Mouse (Mus musculus) heart, adult 18-20 months (tissue): ENCODE data around the gene Adamts3. TPM values are rescaled to one million over a fixed set of nuclear protein-coding genes. Genes with fewer than 3 reads are reported as not detected.

Source experiments
- DNase-seq, 2 experiments: peaks; one replicate each; pipeline ENCODE4 v3.0.0; 2021 to 2022; ENCODE audit warnings: mixed read lengths in 1 of 2
- long read RNA-seq, 2 experiments: library from polyadenylated mRNA; stranded (forward); transcript quantifications; one replicate each; pipeline ENCODE4 v2.0.0; 2021
- total RNA-seq, 2 experiments: library from RNA; stranded (reverse); gene quantifications; 2 replicates each; pipeline ENCODE4 v1.2.3; 2021

Gene Adamts3
- 1 to 10 TPM; 3.5 to 4.4 TPM for total RNA-seq
- long read RNA-seq, experiment 1, partial matches to known transcripts = 0 of 1 reads
- long read RNA-seq, experiment 1, other reads (novel, unspliced or antisense) = 1 of 1 reads
- long read RNA-seq, experiment 2 = 0 reads

DNA sequence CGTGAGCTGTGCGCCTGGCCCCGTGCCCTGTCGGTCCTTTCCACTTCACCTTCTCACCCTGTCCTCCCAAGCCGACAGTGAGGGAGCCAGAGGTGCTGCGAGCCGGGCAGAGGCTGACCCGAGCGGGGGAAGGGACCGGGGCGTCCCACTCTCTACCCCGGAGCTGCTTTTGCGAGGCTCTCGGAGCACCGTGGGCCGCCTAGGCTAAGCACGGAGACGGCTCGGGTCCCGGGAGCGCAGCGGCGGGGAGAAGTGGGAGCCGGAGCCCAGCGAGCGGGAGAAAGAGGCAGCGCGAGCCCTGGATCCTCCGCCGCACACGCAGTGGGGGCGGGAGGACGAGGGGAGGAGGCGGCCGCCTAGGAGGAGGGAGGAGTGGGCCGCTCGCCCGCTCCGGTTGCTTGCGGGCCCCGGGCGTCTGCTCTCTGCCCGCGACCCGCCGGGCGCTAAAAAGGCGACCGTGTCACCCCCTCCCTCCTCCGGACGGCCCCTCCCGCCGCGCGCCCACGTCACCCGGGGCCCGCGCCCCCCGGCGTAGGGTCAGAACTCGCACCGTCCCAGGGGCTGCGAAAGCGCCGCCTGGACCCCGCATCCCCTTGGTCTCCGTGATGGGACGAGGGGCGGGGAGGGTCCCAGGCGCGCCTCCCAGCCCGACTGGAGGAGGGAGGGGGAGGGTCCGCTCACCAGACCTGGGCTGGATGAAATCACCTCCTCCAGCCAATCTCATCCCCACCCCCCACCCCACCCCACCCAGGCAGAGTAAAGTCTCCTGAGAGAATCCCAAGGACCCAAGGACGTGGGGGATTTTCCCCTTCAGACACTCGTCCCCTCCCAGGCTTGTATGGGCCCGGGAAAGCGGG is at the start of gene Adamts3:
Adamts3 (minus strand) TSS at position 284 of the 857 bp plus-strand sequence.
- DNase-seq = peak; percentile 56 to 72

DNA sequence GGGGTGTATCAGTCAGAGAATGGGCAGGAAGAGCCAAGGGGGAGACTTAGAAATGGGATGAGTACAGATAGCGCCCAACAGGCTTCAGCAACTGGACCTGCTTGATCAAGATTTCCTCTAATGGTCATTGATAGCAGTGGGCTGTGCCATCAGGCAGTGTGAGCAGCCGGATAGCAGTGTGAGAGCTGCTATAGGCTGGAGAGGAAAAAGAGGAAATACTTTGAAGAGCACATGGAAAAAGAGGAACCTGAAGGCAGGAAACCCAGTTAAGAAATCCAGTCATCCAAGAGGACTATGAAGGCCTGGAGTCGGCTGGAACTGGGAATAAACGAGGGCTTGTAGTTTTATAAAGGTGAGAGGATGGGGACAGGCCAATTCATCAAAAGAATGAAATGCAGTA is 48.4 kb upstream of the Adamts3 start:
- DNase-seq = no peak

DNA sequence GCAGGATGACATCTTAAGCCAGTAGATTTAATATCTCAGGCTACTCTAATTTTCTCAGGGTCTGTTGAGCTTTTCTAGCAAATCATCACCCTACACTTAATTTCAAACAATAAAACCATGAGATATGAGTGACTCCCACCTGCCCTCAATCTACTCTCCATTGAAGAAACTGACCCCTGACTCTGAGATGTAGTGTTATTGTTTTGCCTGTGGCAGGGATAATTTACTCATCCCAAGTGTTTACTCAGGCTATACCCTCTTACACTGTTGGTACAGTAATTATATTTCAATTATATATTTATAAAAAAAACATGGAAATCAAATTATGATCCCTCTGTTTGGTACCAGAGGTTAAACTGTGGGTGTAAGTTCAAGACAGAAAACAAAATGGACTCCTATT is 29.2 kb upstream of the Adamts3 start:
- no peak for DNase-seq

DNA sequence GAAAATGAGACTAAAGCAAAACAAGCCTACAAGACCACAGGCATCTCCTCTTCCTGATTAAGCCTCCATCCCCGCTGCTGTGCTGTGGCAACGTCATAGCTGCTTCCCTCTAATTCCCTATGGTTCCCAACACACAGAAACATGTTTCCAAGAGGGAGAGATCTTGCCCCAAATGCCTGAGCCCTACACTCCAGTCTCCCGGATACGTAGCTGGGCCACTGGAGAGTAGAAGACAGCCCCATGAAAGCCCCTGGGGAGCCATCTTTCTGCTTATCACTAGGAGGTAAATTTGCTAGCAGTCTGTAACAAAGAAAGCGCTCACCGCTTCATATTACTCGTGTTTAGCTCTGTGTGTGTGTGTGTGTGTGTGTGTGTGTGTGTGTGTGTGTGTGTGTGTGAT is 28.8 kb upstream of the Adamts3 start:
- DNase-seq = no peak

DNA sequence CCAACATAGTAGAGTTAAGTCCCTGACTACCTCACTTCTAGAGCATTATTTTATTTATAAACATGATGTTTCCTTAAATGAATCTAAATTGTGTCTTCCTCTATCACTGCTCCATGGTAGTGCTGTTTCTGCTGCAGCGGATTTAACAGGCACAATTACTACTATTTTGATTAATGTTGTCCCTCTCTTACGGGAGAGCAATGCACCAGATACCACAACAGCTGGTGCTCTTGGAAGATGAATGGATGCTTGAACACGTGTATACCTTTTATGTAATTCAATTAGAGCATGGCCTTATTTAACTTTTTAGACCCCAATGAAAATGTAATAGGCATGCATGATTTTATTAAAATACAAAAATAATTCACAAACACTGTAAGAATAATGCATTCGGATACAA is 28.4 kb upstream of the Adamts3 start:
- no peak for DNase-seq

DNA sequence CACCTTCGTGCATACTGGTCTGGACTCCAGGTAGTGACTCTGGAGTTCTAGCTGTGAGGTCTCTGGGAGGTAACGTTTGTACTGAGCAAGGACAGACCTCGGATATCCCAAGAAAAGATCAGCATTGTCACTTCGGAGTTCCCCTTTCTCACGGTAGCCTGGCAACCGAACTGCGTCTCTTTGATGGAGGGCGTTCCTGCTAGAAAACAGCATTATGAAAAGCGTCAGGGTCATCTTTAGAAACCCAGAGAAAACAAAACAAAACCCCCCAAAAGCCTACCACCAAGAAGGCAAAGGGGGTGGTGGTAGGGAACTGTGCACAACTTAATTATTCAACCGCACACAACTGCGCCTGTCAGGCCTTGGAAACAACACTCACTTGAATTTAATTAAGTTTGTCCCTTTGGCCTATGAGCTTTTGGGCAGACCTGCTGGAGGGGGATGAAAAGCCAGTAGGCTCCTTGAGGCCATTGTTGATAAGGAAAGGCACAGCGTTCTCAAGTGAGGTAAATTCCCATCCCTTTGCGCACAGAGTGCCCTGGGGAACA is 23.8 kb upstream of the Adamts3 start:
- DNase-seq = no peak

DNA sequence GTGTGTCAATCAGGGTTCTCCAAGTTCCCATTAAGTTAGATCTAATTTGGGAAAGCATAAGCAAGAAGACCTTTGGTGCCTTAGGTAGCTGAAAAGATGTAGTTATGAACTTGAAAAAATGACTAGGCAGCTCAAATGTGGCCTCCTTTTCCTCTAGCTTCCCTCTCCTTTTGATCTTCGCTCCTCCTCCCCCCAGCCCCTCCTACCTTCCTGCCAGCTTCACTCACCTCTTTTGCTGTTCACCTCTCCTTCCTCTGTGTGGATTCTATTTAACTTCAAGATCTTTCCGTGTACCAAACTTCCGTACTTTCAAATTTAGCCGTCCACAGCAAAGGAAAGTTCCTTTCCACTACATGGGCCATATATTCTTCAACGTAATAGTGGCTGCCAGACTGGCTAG is 17.9 kb upstream of the Adamts3 start:
- DNase-seq = no peak

DNA sequence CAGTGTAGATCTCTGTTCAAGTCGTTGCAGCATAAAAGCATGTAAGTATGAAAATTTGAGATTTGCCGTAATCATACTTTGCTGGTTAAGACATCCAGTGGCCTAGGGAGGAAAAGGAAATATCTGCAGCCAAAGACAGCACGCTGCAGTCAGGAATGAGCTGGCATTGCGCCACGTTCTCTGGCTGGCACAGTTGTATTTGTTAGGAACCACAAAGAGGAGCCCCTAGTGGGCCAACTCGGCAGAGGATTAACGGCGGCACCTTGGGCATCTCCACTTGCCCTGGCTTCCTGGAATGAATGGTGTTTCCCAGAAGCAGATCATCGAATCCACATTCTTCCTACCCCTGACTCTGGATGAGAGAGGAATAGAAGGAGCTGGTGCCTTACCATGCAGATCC is 14.4 kb upstream of the Adamts3 start:
- peak; percentile 58 to 78 for DNase-seq

DNA sequence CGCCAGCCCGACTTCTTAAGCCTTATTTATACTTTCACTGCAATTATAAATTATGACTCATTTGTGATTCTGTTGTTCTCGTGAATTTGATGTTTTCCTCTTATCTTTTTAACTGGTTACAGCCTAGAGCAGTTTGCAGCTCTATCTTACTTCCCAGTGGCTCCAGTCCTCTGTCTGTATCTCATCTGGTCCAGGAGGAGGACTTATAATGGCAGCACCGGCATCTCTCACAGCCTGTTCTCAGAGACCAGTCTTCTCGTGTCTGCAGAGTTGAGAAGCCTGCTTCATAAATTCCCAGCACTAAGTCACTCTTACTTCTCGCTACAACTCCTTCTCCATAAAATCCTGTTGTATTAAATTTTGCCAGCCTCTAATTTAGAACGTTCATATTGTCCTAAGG is 12.4 kb upstream of the Adamts3 start:
- DNase-seq = no peak

DNA sequence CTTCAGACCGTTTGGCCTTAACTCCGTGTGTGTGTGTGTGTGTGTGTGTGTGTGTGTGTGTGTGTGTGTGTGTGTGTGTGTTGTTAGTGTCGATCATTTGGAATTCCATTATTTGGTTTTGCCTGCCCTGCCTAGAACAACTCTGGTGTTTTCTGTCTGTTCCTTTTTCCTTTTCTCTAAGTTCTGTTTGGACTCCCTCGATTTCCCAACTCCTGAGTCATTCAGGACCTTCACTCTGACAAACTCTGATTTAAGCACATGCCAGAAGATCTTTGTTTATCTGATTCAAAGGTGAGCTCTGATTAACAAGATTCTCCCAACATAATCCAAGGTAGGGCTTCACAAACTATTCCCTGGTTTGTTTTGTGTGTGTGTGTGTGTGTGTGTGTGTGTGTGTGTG is 1.9 kb upstream of the Adamts3 start:
- no peak for DNase-seq

DNA sequence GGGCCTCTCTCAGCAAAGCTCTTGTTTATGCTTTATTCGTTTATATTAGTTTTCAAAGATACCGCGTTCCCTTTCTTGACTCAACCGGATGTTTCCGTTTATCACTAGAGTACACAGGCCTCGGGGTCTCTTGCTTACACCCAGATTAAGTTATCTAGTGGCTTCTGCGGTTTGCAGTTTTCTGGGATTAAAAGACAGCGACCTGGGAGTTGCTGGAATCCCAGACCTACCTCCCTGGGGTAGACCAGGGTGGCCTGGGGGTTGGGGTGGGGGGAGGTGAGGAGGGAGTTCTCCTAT is 722 bp upstream of the Adamts3 start:
- no peak for DNase-seq

DNA sequence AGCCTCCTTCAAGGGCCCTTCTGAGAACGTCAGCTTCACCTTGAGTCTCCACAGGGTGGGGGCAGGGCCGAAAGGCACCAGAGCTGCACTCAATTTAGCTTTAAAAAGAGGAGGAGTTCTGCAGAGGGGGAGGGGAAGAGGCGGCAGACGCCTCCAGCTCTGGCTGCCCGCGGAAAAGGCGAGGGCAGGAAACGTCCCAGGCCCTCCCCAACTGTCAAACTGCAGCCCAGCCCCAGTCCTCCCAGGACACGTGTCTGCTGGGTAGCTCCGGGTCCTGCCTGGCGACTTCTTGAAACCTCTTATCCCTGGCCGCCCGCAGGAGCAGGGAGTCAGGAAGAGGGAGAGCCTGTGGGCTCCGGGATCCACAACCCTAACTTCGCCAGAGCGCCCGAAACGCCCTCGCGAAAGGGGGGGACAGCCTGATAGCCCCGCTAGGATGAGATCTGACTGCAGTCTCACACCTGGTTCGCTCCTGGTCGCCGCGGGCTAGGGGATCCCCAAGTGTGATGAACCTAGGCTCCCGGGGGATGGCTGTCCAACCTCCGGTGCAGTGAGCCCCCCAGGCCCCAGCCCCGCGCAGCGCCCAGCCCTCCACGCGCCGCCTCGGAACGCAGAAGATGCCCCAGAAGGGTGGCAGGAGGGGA is 921 bp downstream of the Adamts3 start:
- DNase-seq = peak; percentile 80 to 84

DNA sequence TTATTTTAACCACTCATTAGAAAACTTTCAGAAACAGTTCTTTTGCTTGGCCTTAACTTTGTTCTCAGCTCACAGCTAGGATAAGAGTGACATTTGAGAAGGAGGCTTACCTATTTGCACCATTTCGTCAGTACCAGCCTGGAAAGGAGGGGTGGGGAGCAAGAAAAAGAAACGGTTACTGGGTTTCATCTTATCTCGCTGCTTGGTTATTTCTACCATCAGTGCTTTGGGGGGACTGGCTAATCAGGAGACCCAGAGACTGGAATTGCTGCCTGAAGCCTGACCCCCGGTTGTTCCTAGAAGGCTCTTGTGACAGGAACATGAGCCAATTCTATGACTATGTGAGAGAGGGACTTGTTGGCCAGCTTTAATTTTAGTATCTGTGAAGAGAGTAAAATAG is 1.7 kb downstream of the Adamts3 start:
- DNase-seq = no peak

DNA sequence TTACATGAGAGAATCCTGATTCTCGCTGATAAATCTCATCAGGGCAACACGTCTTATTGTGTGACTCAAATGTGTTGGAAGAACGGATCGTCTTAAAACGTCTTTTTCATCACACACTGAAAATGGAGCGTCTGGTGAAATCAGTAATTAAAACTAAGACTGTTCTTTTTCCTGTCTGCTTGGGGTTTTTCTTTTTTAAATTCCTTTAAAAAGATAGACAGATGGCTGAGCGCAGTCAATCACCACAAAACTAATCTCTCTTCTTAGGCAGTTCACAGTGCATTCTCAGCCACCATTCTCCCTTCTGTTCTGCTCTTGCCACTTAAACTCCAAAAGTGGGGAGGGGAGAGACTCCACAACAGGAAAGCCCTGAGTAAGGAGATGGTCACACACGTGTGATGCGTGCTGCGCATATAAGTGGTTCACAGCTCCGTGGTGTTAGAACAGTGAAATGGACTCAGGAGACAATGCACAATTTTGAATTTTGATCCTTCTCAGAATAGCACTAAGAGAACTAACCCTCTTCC is 4.2 kb downstream of the Adamts3 start:
- DNase-seq = no peak

DNA sequence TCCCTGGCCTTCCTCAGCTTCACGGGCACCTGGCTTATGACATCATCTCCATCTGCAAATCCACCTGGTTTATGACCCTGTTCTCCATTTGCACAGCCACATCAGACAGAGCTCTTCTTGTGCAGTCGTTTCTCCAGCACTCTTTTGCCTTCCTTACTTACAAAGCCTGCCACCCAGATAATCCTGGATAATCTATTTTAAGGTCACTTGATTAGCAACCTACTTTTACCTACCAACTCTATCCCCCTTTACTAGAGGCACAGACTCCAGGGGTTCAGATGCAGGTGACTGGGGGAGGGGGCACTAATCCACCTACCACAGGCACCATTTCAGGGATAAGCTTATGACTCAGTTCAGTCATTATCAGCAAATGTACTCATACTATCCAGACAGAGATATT is 10.5 kb downstream of the Adamts3 start:
- no peak for DNase-seq

DNA sequence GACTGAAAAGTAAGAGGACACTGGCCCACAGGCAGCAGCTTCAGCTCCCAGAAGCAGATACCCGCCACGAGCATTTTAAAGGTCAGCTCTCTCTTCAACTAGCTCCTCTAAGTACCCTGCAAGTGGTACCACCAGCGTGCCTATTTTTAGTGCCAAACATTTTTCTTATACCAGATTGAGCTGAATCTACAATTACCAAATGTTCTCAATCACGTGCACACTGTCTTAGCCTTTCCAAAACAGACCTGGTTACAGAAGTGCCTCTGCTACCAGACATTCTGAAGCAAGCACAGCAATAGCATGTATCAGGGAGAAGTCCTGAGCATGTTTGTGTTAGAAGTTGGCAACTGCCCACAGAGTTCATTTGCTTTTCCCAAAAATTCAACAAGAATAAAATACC is 23.5 kb downstream of the Adamts3 start:
- DNase-seq = no peak

DNA sequence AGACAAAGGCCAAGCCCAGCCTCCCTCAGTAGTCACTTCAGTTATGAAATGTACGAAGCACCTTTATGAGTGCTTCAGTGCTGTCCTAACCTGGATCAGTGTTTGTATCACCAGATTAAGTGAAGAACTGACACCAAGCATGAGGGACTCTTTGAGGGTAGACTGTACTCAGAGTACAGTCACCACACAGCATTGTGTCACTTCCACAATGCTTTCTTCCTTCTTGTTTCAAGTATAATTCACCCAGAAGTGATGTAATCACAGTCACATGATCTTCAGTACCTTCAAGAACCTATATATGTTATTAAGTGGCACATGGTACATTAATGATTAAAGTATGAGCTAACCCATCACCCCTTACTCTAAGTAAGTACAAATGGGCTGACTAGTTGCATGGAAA is 24.3 kb downstream of the Adamts3 start:
- DNase-seq = no peak

DNA sequence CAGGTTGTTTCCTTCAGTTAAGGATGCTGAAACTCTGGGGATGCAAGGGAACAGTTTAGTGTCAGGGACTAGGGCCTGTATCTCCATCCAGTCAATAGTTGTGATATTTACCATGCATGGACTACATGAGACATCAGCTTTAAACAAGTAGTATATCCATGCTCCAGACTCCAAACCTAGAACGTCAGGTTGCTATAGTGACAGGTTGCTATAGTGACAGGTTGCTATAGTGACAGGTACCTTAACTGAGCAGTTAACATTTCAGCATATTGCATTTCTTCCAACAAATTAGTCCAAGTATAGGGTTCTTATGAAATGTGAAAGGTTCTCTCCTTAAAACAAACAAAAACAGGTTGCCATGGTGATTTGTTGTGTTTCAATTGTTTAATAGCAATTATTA is 36.6 kb downstream of the Adamts3 start:
- DNase-seq = no peak

DNA sequence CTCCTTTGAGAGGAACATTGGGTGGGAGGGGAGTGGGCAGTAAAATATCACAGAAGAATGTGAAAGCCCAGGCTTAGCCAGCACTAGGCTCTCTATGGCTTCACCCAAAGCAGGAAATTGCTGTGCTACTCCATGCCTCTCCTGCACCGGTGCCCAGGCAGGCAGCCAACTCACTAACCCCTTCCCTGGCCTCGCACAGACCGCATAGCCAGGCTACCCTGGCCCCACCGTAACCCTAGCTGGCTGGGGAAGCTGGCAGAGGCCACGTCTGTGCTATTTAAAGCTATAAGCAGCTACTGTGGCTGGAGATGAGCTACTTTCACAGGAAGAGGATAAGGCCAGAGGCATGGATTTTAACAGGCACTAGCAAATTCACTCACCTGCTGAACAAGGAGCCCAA is 38.8 kb downstream of the Adamts3 start:
- DNase-seq = peak; percentile 79 to 84

DNA sequence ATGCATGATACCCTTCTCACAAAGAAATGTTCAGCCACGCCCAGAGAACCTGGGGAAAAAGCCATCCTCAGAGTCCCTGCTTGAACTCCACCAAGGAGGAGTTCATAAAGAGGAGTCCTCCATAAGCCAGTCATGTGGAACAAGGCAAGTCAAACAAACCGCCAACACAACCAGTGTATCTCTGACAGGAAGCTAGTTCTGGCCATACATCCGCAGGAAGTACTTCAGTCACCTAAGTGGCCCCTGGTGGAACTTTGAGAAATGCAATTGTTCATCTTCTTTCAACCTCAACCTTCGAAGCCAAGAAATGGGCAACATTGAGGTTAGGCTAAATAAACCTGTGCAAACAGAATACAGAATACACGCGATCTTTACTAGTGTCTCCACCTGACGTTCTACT is 39.7 kb downstream of the Adamts3 start:
- DNase-seq = no peak

DNA sequence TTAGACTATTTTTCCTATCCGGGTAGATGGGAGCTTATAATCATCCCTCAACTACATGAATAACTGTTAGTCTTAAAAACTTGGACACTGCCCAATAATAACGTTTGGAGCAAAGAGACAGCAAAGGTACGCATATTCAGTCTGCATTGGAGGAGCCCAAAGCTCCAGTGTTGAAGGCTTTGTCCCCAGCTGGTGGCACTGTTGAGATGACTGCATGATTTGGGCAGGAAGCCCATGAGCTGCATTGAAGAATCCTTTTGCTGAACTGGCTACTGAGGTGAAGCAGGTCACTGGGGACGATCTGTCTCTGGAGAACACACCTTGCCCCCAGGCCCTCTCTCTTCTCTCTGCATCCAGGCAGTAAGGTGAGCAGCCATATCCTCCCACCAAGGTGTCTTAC is 43.5 kb downstream of the Adamts3 start:
- peak; percentile 36 to 72 for DNase-seq

DNA sequence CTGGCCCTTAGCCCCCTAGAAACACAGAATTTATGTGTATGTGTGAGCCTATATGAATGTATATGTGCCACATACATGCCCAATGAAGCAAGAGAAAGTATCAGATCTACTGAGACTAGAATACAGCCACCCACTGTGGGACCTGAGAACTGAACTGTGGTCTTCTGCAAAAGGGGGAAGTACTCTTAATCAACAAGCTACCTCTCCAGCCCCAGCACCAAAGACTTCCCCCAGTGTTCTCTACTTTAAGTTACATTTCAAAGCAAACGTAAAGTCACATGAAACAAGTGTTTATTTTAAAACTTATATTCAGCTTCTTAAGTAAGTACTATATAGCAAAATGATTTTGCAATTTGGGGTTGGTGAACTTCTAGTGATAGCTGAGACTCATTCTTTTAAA is 62.0 kb downstream of the Adamts3 start:
- no peak for DNase-seq

DNA sequence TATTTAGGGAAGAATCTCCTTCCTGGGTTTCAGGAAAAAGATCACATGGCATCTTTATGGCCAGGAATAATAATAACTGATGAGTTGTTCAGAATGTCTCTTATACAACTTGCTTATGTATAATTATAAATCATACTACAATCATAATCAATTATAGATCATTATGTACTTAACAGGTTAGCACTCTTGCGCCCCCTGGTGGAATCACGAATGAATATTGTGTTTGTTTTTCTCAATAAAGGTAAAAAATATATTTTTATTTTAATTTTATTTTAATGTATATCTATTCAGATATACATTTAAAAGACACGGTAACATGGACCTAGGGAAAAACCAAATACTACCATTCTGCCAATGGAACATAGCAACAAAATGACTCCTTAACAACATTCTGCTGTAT is 63.6 kb downstream of the Adamts3 start:
- DNase-seq = peak in 1 of 2 experiments; percentile 64
